Mouse (Mus musculus) kidney, postnatal 4 days (tissue): ENCODE data around the gene Smc1b.

Experiments used
- DNase-seq, 2 experiments: peaks; one replicate each; pipeline ENCODE4 v3.0.0; 2021; ENCODE audit warnings: mixed read lengths in 2 of 2

Gene Smc1b

DNA sequence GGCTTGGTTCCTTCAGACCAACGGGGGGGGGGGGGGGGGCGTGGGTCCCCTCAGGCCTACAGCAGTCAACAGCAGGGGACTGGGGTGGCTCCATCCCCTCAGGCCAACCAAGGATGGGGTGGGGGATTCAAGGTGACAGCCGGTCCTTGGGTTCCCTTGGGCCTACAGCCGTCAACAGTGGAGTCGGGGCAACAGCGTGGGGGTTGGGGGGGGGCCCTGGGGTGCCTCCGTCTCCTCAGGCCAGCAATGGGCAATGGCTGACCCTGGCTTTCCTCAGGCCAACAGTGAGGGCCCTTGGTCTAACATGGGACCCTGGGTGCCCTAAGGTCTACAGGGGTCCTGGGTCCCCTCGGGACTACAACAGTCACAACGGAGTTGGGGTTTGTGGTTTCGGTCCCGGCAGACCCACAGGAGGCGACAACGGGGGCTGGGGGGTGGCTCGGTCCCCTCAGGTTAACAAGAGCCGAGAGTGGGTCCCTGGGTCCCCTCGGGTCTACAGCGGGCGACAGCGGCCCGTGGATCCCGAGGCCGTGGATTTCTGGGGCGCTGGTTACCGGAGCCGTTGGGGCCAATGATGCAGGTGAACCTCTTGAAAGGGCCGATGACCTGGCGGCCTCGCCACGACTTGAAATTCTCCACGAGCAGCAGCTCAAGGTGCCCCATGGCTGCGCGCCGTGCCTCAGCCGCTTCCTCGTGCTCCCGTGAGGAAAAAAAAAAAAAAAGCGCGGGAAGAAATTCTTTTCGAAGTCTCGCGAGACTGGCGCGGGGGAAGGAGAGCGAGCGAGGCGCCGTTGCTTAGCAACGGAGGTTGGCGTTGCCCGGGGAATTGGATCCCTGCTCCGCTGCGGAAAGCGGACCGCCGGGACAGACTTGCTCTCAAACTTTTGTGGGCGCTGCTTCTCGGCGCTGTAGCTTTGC is at the start of gene Smc1b, which contains the start of gene Ribc2:
Gene Smc1b (minus strand): TSS at position 690 of the 918 bp plus-strand sequence.
Gene Ribc2 (plus strand): TSS at position 804 of the 918 bp plus-strand sequence.
- DNase-seq: peak; percentile 82 to 90

DNA sequence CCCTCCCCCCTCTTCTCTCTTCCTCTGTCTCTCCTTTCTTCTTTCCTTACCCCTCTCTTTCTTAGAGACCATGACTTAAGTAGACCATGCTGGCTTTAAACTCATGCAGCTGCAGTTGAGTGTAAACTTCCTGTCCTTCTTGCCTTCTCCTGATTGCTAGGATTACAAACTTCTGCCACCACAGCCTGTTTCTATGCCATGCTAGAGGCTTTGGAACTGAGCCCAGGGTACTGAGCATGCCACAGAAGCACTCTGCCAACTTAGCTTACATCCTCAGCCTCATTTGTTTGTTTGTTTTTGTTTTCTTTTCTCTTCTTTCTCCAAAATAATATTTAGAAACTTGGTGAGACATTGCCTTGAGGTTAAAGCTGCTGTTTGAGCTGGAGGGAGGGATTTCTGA is 48.6 kb upstream of the Smc1b start:
- no peak for DNase-seq

DNA sequence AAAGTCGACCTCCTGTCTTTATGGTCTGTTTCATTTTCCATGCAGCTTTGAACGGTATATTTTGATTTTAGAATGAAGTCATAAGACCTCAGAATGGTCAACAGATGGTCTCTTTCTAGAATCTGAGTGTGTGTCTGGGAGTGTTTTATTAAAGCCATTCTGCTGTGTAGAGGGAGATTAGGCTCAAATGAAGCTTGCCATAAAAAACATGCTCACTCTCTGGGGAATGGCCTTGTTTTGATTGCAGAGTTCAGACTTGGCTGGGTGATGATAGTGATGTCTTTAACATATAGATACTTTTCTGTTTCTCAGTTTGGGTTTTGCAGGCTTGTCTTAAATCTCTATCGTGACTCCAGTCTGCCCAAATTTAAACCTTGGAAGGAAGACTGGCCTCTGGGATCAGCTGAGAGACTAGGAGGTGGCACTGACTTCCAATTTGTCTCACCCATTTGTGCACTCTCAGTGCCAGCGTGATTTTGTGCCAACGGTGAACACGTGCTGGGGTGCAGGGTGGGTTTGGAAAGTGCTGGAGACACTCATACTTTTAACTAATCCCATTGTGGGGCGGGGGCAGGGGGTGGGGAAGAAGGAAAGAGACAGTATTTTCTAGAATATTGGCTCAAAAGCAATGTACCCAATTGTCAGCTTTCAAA is 47.9 kb upstream of the Smc1b start:
- no peak for DNase-seq

DNA sequence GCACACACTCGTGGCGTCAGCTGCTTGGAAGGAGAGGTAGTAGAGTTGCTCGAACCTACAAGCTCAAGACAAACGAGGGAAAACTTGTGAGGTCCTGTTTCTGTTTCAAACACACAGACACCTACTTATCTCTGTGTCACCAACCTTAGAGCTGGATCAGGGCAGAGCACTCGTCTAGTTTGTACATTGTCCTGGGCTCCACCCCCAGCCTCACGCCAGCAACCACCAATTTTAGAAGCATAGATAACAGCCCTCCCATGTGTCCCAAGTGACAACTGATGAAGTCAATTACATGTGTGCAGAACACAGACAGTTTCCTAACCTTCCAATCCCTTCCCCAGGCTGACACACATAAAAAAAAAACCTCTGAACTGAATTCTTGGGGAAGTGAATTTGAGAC is 46.4 kb upstream of the Smc1b start:
- DNase-seq: no peak

DNA sequence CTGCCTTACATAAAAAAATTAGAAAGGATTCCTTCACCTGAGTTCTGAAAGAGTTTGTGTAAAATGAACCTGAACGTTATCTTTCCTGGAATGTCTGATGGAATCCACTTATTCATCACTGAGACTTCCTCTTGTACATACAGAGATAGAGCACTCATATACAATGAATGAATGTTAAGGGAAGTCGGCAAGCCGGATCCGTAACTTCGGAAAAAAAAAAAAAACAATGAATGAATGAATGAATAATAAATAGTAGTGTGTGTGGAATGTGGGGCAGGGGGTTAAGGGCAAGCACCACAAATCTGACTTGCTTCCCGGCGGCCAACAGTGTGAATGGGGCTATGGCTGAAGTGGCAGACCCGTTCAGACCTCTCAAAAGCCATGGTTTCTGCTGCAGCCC is 45.8 kb upstream of the Smc1b start:
- DNase-seq: peak; percentile 51 to 53

DNA sequence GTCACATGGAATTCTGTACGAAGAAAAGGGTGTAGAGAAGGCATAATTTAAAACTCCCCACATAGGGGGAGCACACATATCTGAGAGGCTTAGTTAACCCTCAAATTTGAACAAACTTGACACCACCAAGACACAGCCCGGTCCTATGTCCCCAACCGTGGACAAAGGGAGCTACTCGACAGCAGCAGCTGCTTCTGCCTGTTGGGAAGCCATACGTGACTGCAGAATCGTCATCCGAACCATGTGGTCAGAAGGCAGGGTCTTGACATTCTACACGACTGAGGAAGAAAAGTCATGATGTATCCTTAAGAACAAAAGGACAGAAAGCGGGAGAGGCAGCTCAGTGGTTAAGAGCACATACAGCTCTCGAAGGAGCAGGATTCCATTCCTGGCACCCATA is 42.3 kb upstream of the Smc1b start:
- peak; percentile 29 to 45 for DNase-seq

DNA sequence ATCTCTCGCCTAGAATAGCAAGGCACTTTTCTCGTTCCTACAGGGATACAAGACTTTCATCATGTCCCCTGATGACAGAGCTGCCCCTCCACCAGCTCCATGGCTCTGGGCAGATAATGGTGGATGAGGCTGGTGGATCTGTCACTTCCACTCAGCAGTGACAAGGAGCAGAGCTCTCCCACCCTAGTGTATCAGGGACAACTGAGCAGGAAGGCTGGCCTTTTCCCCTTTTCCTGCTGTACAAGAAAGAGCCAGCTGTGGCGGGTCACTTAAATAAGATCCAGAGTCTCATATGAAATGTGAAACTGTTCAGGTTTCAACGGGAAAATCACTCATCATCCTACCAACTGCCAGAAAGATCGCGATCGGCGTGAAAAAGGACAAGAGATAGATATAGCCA is 41.7 kb upstream of the Smc1b start:
- peak; percentile 32 to 44 for DNase-seq

DNA sequence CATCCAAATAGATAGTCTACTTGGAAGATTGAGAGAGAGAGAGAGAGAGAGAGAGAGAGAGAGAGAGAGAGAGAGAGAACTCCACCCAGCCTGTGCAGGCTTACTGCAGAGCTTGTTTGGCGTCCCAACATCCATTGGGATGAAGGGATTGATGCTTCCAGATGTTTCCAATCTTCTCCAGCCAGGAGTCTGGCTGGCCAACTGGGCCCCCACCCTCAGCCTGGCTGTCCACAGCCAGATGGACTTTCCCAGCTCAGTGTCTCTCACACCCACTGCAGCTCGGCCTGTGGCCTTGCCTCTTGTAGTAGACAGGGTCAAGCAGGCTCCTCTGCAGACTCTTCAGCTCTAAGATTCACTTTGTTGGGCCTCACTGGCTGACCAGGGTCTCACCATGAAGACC is 40.3 kb upstream of the Smc1b start:
- DNase-seq: peak; percentile 62 to 77

DNA sequence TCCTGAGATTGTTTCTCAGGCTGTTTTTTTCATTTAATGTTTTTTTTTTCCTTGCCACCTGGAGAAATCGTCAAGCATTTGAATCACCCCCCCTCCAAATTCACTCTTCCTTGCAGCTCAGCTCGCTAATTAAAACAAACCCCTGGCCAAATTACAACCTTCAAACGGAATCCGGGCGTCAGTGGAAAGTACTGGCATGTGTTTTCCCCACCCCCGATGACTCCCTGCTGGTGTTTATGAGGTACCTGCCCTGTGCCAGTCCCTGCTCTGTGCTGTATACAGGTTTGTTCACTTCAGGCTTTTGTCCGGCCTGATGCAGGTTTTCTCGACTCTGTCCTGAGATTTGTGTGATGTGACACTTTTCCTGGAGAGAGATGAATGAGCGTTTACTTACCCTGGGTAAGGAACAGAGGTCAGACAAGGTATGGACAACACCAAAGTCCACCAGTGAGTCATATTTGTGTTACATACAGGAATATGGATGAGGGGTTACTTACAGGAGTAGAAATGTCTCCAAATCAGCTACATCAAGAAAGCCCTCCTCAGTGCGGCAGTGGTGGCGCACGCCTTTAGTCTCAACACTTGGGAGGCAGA is 35.4 kb upstream of the Smc1b start:
- no peak for DNase-seq

DNA sequence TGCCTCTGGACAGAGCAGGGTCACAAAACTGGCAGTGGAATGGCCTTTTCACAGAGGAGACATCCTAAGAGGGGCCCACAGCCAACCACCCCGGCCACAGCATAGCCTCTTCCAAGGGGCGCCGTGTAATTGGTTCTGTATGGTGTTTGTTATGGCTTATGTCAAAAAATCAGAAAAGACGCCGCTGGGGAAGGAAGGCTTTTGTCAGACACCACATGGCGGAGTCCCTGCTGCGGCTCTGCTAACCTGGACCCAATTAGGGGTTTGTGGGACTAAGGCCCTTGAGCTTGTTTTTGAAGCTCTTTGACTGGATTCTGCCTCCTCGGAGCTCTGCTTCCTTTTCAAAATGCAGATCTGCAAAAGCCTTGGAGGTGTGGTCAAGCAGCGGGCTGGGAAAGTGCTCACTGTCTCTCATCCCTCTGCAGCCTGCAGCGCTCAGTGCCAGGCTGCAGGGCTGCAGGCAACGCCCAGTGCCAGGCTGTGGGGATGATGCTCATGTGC is 34.7 kb upstream of the Smc1b start:
- peak; percentile 21 to 28 for DNase-seq

DNA sequence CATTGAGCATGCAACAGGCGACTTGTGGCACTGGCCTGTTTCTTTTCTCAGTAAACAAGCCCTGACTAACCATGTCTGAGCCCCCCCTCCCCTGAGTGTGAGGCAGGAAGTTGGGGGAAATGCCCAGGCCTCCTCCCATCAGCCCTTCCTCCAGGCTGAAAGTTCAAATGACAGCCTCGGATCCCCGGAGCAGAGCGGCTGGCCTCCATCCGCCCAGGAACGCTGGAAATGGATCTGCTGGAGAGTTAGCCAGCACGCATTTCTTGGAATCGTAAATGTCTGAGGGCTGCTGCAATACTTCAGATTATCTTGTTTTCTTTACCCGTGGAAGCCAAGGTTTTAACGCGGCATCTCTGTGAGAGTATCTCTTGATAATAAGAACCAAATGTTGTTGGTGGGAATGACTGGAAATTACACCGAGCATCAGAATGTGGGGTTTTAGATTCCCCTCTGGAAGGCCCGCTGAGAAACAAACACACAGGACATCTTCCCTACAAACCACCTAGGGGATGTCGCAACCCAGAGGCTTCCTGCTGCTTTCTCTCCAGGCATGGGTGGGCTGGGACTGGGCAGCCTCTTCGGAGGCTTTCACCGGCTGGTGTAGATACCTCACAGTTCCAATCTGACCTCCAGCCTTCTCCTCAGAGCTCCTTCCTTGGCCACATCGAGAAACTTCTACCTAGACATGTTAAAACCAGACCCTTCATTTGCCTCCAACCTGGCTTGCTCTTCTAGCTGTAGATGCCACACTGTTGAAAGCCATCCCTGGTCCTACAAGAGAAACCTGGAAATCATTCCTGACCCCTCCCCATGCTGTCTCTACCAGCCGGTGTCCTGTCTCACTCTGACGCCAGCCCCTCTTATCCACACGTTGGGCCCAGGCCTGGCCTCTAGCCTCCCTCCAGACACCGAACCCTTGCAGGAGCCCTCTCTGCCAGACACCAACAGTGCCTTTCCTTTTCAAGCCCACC is 31.2 kb upstream of the Smc1b start:
- DNase-seq: peak; percentile 75 to 84

DNA sequence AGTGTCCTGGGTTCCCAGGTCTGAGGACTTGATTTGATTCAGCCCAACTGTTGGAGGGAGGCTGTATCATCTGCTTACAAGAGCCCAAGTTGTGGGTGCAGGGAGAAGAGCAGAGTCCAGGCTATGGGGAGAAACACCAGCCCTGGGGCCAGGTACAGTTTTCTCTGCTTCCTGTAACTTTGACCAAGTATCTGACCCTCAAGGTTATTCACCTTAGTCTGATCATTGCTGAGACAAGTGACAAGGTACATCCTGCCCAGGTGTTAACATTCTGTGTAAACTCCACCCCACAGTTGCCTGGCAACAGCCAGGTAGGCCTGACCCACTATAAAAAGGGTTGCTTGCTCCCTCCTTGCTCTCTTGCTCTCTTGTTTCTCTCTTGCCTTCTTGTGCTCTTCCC is 29.7 kb upstream of the Smc1b start:
- no peak for DNase-seq

DNA sequence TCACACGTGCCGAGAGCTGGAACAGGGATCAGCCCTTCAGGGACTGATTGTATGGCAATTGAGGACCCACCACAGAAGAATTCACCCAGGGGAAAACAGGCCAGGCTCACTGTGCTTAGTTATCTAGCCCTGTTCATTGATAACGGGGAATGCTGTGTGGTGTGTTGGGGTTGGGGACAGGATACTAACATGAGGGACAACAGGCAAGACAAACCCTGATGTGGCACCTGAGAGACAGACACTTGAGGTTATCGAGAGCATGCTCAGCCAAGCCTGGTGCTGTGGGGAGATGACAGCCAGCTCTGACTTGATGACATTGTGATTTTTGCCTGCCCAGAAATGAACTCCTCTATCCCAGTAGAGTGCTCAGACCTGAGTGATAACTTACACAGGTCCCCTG is 24.4 kb upstream of the Smc1b start:
- DNase-seq: no peak

DNA sequence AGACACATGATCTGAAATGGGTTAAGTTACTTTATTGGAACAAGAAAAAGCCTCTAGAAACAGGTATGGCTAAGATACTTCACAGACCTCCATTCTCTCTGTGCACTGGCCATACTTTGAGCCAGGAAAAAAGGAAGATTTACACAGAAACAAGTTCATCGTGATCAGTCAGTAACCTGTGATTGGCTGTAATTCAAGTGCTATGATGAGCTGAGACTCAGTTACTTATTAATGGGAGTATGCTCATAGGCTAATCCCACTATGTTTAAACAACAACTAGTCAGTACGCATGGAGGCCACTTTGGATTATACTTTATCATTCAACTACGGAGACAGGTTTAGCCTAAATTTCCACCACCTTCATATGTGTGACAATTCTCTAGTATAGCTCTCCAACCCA is 22.3 kb upstream of the Smc1b start:
- DNase-seq: no peak

DNA sequence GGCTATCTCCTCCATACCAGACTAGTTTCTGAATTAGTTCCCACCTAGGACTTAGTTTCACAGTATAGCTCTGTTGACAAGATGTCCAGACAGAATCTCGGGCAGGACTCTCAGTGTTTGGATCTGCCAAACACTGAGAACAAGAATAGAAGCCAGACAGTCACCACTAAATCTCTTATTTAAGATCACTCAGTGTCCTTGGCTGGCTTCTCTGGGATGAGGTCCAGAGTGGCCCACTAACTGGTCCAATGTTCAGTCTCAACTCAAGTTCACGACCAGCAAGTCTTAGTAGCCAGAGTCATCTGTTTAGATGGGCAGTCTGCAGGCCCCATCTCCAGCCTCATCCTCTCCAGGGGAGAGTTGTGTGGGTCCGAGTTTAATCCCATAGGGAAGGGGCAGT is 20.8 kb upstream of the Smc1b start:
- no peak for DNase-seq

DNA sequence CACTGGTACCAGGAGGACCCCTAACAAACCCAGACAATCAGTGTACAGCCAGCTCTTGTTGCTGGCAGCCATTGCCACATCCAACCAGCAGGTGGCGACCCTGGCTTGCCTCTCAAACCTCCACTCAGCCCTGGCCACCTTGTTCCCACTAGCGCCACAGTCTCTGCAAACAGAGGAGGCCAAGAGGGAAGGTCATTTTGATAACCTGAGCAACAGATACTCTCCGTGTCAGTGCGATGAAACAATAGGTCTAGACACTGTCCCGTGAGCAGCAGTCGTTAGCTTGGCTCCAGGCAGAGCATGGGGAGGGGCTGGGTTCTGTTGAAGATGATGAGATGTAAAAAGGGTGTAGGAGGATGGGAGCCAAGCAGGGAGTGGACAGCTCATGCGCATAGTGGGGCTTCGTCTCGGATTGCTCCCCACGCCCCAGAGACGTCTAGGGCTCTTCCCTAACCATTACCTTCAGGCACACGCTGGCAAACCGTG is 19.7 kb upstream of the Smc1b start:
- peak; percentile 89 to 90 for DNase-seq

DNA sequence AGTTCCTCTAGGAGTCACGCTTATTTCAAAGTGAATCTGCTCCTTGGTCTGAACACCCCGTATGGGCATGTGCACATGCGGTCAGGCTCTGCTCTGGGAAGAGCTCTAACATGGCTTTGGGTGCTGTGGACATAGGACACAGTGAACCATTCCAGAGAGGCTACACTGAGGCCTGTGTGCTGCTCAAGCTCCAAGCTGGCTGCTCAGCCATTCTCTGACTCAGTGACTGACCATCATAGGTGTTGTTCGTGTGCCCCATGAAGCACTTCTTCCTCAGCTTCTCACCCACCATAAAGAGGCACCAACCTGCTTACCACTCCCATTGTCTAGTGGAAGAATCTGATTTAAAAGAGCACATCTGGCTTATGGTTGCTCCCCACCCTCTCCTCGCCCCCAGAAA is 12.5 kb upstream of the Smc1b start:
- DNase-seq: peak in 1 of 2 experiments; percentile 0

DNA sequence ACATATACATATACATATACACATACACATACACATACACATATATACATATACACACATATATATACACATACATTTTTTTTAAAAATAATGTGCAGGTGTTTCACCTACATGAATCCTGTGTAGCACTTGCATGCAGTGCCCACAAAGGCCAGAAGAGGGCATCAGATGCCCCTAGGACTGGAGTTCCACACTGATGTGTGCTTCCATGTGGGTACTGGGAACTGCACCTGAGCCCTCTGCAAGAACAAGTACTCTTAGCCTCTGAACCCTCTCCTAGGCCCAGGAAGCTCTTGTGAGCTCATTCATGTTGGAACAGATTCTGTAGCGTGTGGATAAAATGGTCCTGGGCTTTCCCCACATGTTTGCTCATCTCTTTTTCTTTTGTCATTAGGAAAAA is 12.0 kb upstream of the Smc1b start:
- peak in 1 of 2 experiments; percentile 6 for DNase-seq

DNA sequence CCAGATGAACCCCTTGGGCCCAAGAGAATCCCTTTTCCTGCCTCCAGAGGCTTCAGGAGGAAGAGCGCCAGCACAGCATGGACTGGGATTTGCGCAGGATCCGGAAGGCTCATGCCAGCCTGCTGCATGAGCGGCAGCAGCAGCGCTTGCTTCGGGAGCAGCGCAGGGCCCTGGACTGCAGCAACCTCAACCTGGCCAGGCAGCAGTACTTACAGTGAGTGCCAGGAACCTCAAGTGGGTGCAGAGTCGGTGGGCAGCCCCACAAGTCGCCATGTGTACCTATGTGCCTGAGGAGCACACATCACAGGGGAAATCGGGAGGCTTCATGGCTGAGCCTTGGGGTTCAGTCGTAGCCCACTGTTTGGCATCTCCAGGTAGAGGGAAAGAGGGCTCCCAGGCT is 11.4 kb upstream of the Smc1b start:
- peak in 1 of 2 experiments; percentile 0 for DNase-seq

DNA sequence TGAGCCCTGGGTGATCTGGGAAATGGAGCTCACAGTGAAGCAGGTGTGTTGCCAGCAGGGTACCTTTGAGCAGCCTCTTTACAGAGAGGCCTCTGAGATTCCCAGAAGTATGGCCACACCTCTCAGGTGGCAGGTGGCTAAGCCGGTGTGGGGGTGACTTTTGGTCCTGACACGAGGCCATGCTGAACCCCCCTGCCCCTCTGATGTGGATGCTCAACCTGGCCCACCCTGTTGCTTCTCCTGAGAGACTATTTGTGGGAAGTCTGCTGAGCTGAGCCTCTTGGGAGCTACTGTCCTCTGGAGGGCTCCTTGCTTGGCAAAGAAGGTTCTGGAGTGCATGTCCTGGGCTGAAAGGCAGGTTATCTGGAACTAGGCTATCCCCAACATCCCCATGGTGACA is 10.7 kb upstream of the Smc1b start:
- DNase-seq: peak in 1 of 2 experiments; percentile 0

DNA sequence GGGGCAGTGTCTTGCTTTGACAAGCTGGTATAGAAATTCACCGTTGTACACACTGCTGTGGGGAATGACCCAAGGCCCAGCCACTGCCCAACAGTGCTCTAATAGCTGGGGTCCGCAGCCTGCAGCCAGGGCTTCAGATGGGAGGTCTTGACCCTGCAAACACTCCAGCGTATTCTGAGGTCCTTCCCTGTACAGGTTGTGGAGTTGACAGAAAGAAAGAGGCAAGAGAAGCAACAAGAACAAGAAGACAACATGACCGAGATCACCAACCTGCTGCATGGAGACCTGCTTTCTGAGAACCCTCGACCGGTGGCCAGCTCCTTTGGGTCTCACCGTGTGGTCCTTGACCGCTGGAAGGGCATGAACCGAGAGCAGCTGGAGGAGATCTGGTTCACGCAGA is 9.5 kb upstream of the Smc1b start:
- peak in 1 of 2 experiments; percentile 0 for DNase-seq

DNA sequence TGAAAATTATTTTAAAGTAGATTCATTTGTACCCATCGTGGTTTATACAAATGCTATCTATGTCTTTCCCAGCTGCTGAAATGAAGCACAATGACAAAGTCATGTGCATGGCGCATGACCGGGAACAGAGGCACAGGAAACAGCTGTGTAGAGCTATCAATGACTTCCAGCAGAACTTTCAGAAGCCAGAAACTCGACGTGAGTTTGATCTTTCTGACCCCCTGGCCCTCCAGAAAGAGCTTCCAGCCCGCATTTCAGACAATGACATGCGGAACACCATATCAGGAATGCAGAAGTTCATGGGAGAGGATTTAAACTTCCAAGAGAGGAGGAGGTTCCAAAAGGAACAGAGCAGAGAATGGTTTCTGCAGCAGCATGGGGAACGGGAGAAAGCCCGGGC is 3.4 kb upstream of the Smc1b start:
- no peak for DNase-seq
